Mouse (Mus musculus): ENCODE measurements around the gene Tubd1.

The Tubd1 gene

GRCm38 (mm10) chr11:86598572-86598971, 53.8 kb downstream of the Tubd1 start:
- DNase-seq (ENCODE audit: low read depth, low spot score) = no peak

- no peak for DNase-seq (ENCODE audit: low read depth, low spot score)
Observed at GRCm38 (mm10) chr11:86599378-86600208, 54.8 kb downstream of the Tubd1 start.

GRCm38 (mm10) chr11:86600209-86600557, 55.4 kb downstream of the Tubd1 start:
- DNase-seq (ENCODE audit: low read depth, low spot score) = no peak

- no peak for DNase-seq (ENCODE audit: low read depth, low spot score)
Observed at GRCm38 (mm10) chr11:86602116-86602515, 57.3 kb downstream of the Tubd1 start.

GRCm38 (mm10) chr11:86603719-86604118, 58.9 kb downstream of the Tubd1 start:
- no peak for DNase-seq (ENCODE audit: low read depth, low spot score)

- no peak for DNase-seq (ENCODE audit: low read depth, low spot score)
Observed at GRCm38 (mm10) chr11:86604289-86604688, 59.5 kb downstream of the Tubd1 start.

- DNase-seq (ENCODE audit: low read depth, low spot score) = no peak
Observed at GRCm38 (mm10) chr11:86604732-86605520, 60.1 kb downstream of the Tubd1 start.

- no peak for DNase-seq (ENCODE audit: low read depth, low spot score)
Observed at GRCm38 (mm10) chr11:86606621-86607339, 62.0 kb downstream of the Tubd1 start.

GRCm38 (mm10) chr11:86607808-86608350, 63.1 kb downstream of the Tubd1 start:
- DNase-seq (ENCODE audit: low read depth, low spot score) = no peak

- DNase-seq (ENCODE audit: low read depth, low spot score) = no peak
Observed at GRCm38 (mm10) chr11:86610239-86610638, 65.4 kb downstream of the Tubd1 start.

GRCm38 (mm10) chr11:86611991-86612390, 67.2 kb downstream of the Tubd1 start:
- no peak for DNase-seq (ENCODE audit: low read depth, low spot score)

GRCm38 (mm10) chr11:86614056-86614530, 69.3 kb downstream of the Tubd1 start:
- DNase-seq (ENCODE audit: low read depth, low spot score) = no peak

GRCm38 (mm10) chr11:86614607-86615006, 69.8 kb downstream of the Tubd1 start:
- DNase-seq (ENCODE audit: low read depth, low spot score) = no peak

Measured in brain, embryonic 18.5 days (tissue).